Mouse (Mus musculus) spleen, adult 2 months (tissue): ENCODE data around the gene Traf2. TPM values are rescaled to one million over a fixed set of nuclear protein-coding genes. Genes with fewer than 3 reads are reported as not detected.

Experiments
- DNase-seq, 2 experiments: peaks; one replicate each; pipeline versions ENCODE4 v3.0.0 to v3.0.0-alpha.2; 2012 to 2021; ENCODE audit warnings: low spot score in 2 of 2, low read depth in 1 of 2
- H3K27ac ChIP-seq: fragments of 200-500 bp; 2 replicates; pipeline ENCODE4 v1.5.1; 2012; ENCODE audit warnings: low read length, inconsistent platforms; ENCODE audit not compliant: insufficient read depth
- H3K27me3 ChIP-seq: fragments of 200-500 bp; 2 replicates; pipeline ENCODE4 v1.6.1; 2012; ENCODE audit warnings: mild to moderate bottlenecking, moderate library complexity, low read length, inconsistent platforms; ENCODE audit not compliant: control insufficient read depth, insufficient read depth
- H3K36me3 ChIP-seq: fragments of 200-500 bp; 2 replicates; pipeline ENCODE4 v1.6.1; 2012; ENCODE audit warnings: mild to moderate bottlenecking, low read length, inconsistent platforms; ENCODE audit not compliant: control insufficient read depth, insufficient read depth
- H3K4me1 ChIP-seq: fragments of 200-500 bp; 2 replicates; pipeline ENCODE4 v1.6.1; 2011; ENCODE audit warnings: inconsistent platforms; ENCODE audit not compliant: control insufficient read depth, insufficient read depth, insufficient read length
- H3K4me3 ChIP-seq: fragments of 200-500 bp; 2 replicates; pipeline ENCODE4 v1.5.1; 2011; ENCODE audit warnings: mild to moderate bottlenecking, inconsistent platforms; ENCODE audit not compliant: insufficient read depth, insufficient read length; ENCODE audit errors: extremely low read depth
- CTCF ChIP-seq: fragments of 200-500 bp; IDR thresholded peaks from 2 replicates; pipeline ENCODE4 v1.5.1; 2011; ENCODE audit warnings: mild to moderate bottlenecking, inconsistent platforms; ENCODE audit not compliant: insufficient read depth, insufficient read length, insufficient replicate concordance; ENCODE audit errors: extremely low read depth
- POLR2A ChIP-seq: fragments of 200-500 bp; IDR thresholded peaks from 2 replicates; pipeline ENCODE4 v1.6.1; 2011; ENCODE audit warnings: low read depth, low read length, inconsistent platforms
- WGBS: fragments of 180-500 bp; shearing (Covaris S2); methylation state at CpG from one replicate; pipeline ENCODE4 v1.1.7; 2018; 5-methylcytosine and 5-hydroxymethylcytosine counted together
- polyA plus RNA-seq: library from polyadenylated mRNA; depleted of rRNA; stranded (reverse); fragments of >200 nt; gene quantifications from 2 replicates; pipeline ENCODE4 v1.2.3, GENCODE M21; 2012

The Traf2 gene
- polyA plus RNA-seq, 1 experiment = 21.6 TPM

DNA sequence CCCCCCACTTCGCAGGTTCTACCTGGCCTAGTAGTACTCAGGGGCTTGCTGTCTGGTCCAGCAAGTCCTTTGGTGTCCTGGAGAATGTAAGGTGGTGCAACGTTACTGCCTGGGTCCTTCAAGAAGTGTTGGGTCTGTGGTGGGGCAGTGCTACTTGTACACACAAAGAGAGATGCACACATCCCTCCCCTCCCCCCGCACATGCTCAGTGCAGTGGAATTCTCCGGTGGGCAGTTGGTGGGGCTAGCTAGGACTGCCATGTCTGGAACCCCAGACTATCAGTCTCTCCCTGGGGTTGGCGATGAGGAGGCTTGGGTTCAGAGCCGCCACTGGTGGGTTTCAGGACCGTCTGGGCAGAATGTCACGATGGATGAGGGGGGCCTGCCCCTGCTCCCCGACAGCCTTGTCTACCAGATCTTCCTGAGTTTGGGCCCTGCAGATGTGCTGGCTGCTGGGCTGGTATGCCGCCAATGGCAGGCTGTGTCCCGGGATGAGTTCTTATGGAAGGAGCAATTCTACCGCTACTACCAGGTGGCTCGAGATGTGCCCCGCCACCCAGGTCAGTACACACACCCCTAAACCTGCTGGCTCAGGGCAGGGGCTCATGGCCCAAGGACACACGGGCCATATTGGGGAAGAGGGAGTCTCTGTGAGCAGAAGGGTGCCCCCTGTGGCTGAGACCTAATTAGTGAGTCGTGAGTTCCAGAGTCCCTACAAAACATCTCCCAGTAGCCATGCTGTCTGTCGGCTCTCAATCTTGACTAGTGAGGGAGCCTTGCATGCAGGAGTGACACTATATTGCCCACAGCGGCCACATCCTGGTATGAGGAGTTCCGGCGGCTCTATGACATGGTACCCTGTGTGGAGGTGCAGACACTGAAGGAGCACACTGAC lies 44.9 kb downstream of the Traf2 start, which contains the start of gene C8g:
Gene C8g, minus strand, starts transcription at position 127 of the 894 bp plus-strand sequence.
- no peak for TF ChIP-seq POLR2A
- no peak for TF ChIP-seq CTCF

DNA sequence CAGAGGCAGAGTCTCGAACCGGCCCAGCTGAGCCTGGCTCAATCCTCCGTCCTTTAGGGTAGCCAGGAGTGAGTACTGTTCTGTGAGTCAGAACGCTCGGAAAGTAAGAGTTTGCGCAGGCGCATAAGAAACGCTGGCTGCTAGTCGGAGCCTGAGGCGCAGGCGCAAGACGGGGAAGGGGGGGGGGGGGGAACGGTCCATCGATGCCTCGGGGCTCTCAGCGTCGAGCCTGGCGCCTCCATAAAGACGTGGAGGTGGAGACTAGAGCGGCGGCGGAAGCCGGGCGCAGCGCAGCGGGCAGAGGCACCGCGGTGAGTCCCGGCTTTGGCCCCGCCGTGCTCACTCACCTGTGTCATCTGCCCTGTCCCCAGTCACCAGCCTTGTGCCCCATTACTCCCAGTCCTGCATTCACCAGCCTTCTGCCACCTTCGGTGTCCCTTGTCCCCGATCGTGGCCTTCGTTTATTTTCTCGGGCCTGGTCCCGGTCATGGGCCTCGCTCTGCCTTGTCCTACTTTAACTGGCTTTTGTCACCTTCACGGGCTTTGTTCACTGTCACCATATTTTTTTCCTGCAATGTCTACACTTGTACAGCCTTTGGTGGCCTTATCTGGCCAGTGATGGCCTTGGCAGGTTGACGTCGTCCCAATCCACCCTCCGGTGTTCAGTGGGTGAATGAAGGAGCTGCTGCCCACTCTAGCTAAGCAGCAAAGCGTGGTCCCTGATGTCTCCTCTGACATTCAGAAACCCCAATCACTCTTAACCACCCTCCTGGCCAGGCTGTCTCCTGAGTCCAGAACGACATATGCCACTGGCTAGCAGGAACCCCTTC lies 45.9 kb downstream of the Traf2 start, which contains the start of gene Fbxw5:
Gene Fbxw5, plus strand, starts transcription at position 175 of the 830 bp plus-strand sequence.
- Histone ChIP-seq H3K27me3 (no peaks in the 10 kb centered on the region), H3K27ac (peak within 1 kb of the TSS; percentile 60), H3K4me3 (peak within 1 kb of the TSS; percentile 83), H3K36me3 (peaks cover 15% of the 10 kb centered on the region), H3K4me1 (peaks cover 14% of the 10 kb centered on the region; the same call in 1 of the 2 replicates)
- under 1% methylated on average over 32 of the region's 44 CpGs for WGBS
- DNase-seq = peak; percentile 81 to 89
- TF ChIP-seq POLR2A (peak; percentile 81), CTCF (no peak)

More for the DNA sequence above, 44.9 kb downstream of the Traf2 start, which contains the start of gene C8g:
- DNase-seq = no peak
- Histone ChIP-seq H3K4me1 (peaks cover 14% of the 10 kb centered on the region; the same call in 1 of the 2 replicates), H3K4me3 (peak within 1 kb of the TSS; percentile 83), H3K27me3 (no peaks in the 10 kb centered on the region), H3K27ac (peak within 1 kb of the TSS; percentile 58), H3K36me3 (peaks cover 15% of the 10 kb centered on the region)
- 76% methylated on average over 20 of the region's 20 CpGs for WGBS

DNA sequence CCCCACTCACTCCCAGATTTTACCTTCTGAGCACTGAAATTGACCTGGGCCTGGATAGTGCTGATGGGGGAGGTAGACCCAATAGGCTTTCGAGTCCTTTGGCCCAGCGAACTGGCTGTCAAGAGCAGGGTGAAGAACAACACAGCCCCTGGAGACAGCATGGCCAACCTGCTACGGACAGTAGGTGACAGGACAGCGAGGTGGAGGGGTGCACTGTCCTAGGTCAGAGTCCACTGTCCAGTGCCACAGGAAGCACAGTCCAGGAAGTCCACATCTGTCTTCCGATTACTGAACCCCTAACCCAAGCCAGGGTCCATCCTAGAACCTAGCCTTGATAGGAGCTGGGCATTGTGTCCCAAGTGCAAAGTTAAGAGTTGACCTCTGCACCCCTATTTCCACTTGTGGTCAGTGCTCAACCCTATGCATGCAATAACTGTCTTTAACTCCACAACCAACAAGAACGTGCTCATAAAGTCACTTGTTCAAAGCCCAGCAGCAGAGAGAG lies 46.6 kb downstream of the Traf2 start:
- no peak for DNase-seq
- peaks cover 14% of the 10 kb centered on the region; the same call in 1 of the 2 replicates for H3K4me1 ChIP-seq
- no peak for TF ChIP-seq CTCF
- TF ChIP-seq POLR2A = no peak
- H3K36me3 ChIP-seq = peaks cover 13% of the 10 kb centered on the region
- WGBS = 65% methylated on average over 6 of the region's 6 CpGs
- H3K27me3 ChIP-seq = no peaks in the 10 kb centered on the region
- H3K27ac ChIP-seq = peak overlapping the region; percentile 60
- peak overlapping the region; percentile 52 for H3K4me3 ChIP-seq

DNA sequence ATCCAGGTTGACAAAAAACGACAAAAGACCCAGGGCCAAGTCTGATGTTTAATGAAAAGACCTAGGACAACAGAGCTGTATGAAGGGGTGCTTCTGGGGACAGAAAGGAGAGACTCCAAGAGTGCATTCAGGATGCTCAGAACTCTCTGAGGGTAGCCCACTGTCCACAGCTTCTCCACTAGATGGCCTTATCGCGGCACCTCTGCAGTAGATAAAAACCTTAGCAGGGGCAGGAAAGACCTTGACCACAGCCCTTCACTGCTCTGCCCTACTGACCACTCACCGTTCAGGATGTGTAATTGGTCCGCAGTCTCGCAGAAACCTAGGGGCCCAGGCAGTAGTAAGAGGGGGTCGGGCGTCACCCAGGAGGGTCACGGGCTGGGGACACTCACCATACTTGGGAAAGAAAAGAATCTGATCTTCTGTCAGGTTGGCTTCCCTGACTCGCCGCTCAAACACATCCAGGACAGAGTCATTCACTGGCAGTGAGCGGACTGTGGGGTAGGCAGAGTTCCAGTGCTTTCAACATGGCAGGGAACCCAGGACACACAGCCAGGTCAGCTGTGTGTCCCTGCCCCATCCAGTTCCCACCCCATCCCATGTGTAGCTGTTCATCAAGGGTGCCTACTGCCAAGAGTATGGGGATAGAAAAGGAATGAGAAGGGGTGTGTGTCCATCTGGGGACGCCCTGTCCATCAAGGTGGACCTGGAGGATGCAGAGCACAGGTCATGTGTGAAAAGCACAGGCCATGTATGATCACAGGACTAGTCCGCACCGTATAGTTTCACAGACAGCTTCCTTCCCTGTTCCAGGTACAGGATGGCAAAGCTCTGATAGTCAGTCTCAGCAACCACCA lies 47.9 kb downstream of the Traf2 start:
- WGBS = 79% methylated on average over 15 of the region's 15 CpGs
- H3K36me3 ChIP-seq = peaks cover 3% of the 10 kb centered on the region; the same call in 1 of the 2 replicates
- H3K4me3 ChIP-seq = no peak overlapping the region

DNA sequence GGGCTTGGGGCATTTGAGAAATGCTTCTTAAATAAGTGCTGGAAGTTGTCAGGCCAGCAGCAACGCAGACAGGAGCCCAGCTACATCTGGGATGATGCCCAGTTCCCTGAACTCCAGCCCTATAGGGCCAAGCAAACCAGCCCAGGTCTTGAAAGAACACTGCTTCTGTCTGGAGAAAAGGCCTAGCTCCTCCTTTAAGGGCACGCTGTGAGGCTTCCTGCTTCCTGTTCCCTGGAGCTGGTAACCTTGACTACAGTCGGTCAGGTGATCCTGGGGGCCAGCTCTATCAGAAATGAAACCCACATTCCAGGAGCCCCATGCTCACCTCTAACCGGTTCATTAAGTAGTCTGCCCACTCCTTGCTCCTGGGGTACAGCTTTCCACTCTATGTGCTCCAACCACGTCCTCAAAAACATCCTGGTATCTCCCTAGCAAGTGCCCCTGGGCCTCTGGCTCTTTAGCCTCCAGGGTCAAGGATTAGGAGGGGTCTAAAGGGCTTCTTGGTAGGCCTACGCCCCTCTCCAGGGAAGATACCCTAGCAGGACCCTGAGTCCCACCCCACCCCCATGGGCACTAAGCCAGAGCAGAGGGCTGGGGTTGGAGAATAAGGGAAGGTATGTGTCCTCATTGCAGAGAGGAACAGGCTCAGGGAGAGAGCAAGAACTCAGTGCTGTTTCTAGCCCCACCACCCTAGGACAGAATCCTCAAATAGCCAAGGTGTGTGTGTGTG lies 48.7 kb downstream of the Traf2 start:
- TF ChIP-seq POLR2A = no peak
- no peak for TF ChIP-seq CTCF
- no peak for DNase-seq
- no peaks in the 10 kb centered on the region for H3K27me3 ChIP-seq
- H3K27ac ChIP-seq = no peak overlapping the region
- peaks cover 14% of the 10 kb centered on the region; the same call in 1 of the 2 replicates for H3K4me1 ChIP-seq
- H3K4me3 ChIP-seq = no peak overlapping the region
- 28% methylated on average over 6 of the region's 6 CpGs for WGBS
- no peaks in the 10 kb centered on the region for H3K36me3 ChIP-seq

More for the DNA sequence above, 47.9 kb downstream of the Traf2 start:
- DNase-seq = no peak
- no peak overlapping the region for H3K27ac ChIP-seq
- TF ChIP-seq POLR2A (no peak), CTCF (no peak)
- no peaks in the 10 kb centered on the region for H3K27me3 ChIP-seq
- H3K4me1 ChIP-seq = peaks cover 14% of the 10 kb centered on the region; the same call in 1 of the 2 replicates
